Mouse (Mus musculus) inflammation-experienced regulatory T-cells (primary cell): ENCODE results near the gene Nsun5. TPM values are rescaled to one million over a fixed set of nuclear protein-coding genes. Genes with fewer than 3 reads are reported as not detected.

Experiments
- polyA plus RNA-seq, 2 experiments: library from polyadenylated mRNA; unstranded; fragments of 100-300 nt; shearing (Covaris generic); gene quantifications; one replicate each; pipeline ENCODE4 v1.2.1; 2017

Nsun5 gene
- polyA plus RNA-seq: 10 to 100 TPM; 38.8 to 54.6 TPM

GRCm38 (mm10) chr5:135369787-135370654 is at the start of gene Nsun5:
Nsun5 (plus strand) TSS chr5:135369953.

GRCm38 (mm10) chr5:135349862-135350261 is 19.9 kb upstream of the Nsun5 start, which contains the start of gene Fkbp6:
Fkbp6 (minus strand) TSS chr5:135350044.

GRCm38 (mm10) chr5:135352995-135353394 is 16.8 kb upstream of the Nsun5 start, which contains the start of gene Trim50:
Trim50 (plus strand) TSS chr5:135353295.

GRCm38 (mm10) chr5:135394004-135394823 is 24.5 kb downstream of the Nsun5 start, which contains the start of gene Pom121:
Pom121 (minus strand) TSS chr5:135394546.

Other genes starting within 250 kb of the Nsun5 start
- 10 to 100 TPM; 18.3 to 26.6 TPM for gene Tbl2, start 220.3 kb upstream of the Nsun5 start, polyA plus RNA-seq
- gene Bcl7b, start 201.7 kb upstream of the Nsun5 start, polyA plus RNA-seq: 100 to 1,000 TPM in 1 of 2 experiments, 10 to 100 TPM in 1; 79.4 to 103 TPM
- 10 to 100 TPM; 47.8 to 58.8 TPM for gene Baz1b, start 182.7 kb upstream of the Nsun5 start, polyA plus RNA-seq
- gene Fzd9, start 118.7 kb upstream of the Nsun5 start, polyA plus RNA-seq: under 1 TPM in 1 of 2 experiments, not detected in 1; 0.20 TPM
- 1 to 10 TPM in 1 of 2 experiments, not detected in 1; 2.1 TPM for gene Fkbp6, start 19.9 kb upstream of the Nsun5 start, polyA plus RNA-seq
- gene Trim50, start 16.7 kb upstream of the Nsun5 start, polyA plus RNA-seq: under 1 TPM in 1 of 2 experiments, not detected in 1; 0.45 TPM
- gene Pom121, start 24.6 kb downstream of the Nsun5 start, polyA plus RNA-seq: 10 to 100 TPM; 29.2 to 36.8 TPM
- 1 to 10 TPM; 4.5 to 7.1 TPM for gene Hip1, start 175.2 kb downstream of the Nsun5 start, polyA plus RNA-seq
- gene Ccl26, start 193.6 kb downstream of the Nsun5 start, polyA plus RNA-seq: not detected
- gene Ccl24, start 203.1 kb downstream of the Nsun5 start, polyA plus RNA-seq: 1 to 10 TPM in 1 of 2 experiments, under 1 TPM in 1; 0.24 to 1.3 TPM